Mouse (Mus musculus): ENCODE measurements at regions not wholly inside any gene's neighbourhood (a gene's known extent, or its start where the extent isn't known, plus 50 kb on each side); places are given as distances from the start of the nearest gene placed in this dataset.

DNA sequence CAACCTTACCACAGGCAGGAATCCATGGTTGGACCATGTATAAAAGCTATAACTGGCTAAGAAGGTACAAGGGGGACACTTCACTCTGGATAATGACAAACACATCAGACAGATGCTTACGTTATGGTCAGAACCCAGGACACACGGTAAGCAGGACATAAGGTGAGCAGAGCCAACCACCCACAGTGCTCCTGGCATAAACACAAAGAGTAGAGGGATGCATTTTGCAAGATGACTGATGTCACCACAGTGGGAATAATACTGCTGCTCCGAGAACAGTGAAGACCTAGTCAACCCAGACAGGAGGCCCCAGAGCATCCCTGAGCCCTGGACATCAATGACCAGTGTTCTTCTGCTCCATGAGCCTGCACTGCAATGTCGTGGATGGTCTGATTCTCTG, 233.6 kb upstream of the Cdyl start:
- Histone ChIP-seq H3K27me3 (ENCODE audit: insufficient read depth, low read length) (no peaks in the 10 kb centered on the region), H3K4me3 (replicated peaks; ENCODE audit: low read length) (no peak overlapping the region), H3K9me3 (ENCODE audit: low read length) (no peaks in the 10 kb centered on the region), H3K36me3 (ENCODE audit: insufficient read depth, low read length) (no peaks in the 10 kb centered on the region), H3K4me1 (replicated peaks; ENCODE audit: low read depth, low read length) (no peaks in the 10 kb centered on the region)
- TF ChIP-seq POU5F1 (IDR thresholded peaks at IDR 0.05; ENCODE audit: borderline replicate concordance, low read length) (no peak), NANOG (IDR thresholded peaks at IDR 0.05; ENCODE audit: borderline replicate concordance, low read length) (no peak), CTCF (conservative IDR thresholded peaks at IDR 0.05; ENCODE audit: low read length) (no peak)

GRCm38 (mm10) chr13:35435173-35435572, 224.5 kb upstream of the Cdyl start:
- TF ChIP-seq POU5F1 (IDR thresholded peaks at IDR 0.05; ENCODE audit: borderline replicate concordance, low read length) (no peak), NANOG (IDR thresholded peaks at IDR 0.05; ENCODE audit: borderline replicate concordance, low read length) (no peak), CTCF (conservative IDR thresholded peaks at IDR 0.05; ENCODE audit: low read length) (no peak)

GRCm38 (mm10) chr13:35447661-35448060, 212.0 kb upstream of the Cdyl start:
- H3K27me3 ChIP-seq (ENCODE audit: insufficient read depth, low read length), result no peaks in the 10 kb centered on the region
- no peaks in the 10 kb centered on the region for H3K4me1 ChIP-seq (replicated peaks; ENCODE audit: low read depth, low read length)
- H3K9me3 ChIP-seq (ENCODE audit: low read length), result no peaks in the 10 kb centered on the region
- TF ChIP-seq CTCF (conservative IDR thresholded peaks at IDR 0.05; ENCODE audit: low read length), result no peak
- no peak for TF ChIP-seq NANOG (IDR thresholded peaks at IDR 0.05; ENCODE audit: borderline replicate concordance, low read length)
- TF ChIP-seq POU5F1 (IDR thresholded peaks at IDR 0.05; ENCODE audit: borderline replicate concordance, low read length), result no peak
- no peak overlapping the region for H3K4me3 ChIP-seq (replicated peaks; ENCODE audit: low read length)
- no peaks in the 10 kb centered on the region for H3K36me3 ChIP-seq (ENCODE audit: insufficient read depth, low read length)

More at GRCm38 (mm10) chr13:35435173-35435572, 224.5 kb upstream of the Cdyl start:
- H3K4me1 ChIP-seq (replicated peaks; ENCODE audit: low read depth, low read length), result no peaks in the 10 kb centered on the region
- H3K36me3 ChIP-seq (ENCODE audit: insufficient read depth, low read length), result no peaks in the 10 kb centered on the region
- H3K9me3 ChIP-seq (ENCODE audit: low read length), result no peaks in the 10 kb centered on the region
- H3K27me3 ChIP-seq (ENCODE audit: insufficient read depth, low read length), result no peaks in the 10 kb centered on the region
- no peak overlapping the region for H3K4me3 ChIP-seq (replicated peaks; ENCODE audit: low read length)

DNA sequence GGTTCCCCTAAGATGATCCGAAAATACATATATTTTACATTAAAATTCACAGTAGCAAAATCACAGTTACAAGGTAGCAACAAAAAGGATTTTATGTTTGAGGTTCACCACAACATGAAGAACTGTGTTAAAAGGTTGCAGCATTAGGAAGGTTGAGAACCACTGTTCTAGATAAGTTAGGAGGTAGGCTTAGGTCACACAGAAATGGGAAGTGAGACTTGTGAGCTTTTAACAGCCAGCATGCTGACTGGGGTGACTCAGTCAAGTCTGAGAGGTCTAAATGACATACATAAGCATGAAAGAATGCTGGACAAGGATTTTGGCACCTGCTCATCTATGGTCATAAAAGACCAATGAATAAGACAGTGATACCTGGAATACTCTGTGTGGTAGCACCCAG, 207.2 kb upstream of the Cdyl start:
- no peaks in the 10 kb centered on the region for H3K36me3 ChIP-seq (ENCODE audit: insufficient read depth, low read length)
- H3K9me3 ChIP-seq (ENCODE audit: low read length), result no peaks in the 10 kb centered on the region
- H3K4me3 ChIP-seq (replicated peaks; ENCODE audit: low read length), result no peak overlapping the region
- TF ChIP-seq CTCF (conservative IDR thresholded peaks at IDR 0.05; ENCODE audit: low read length) (no peak), POU5F1 (IDR thresholded peaks at IDR 0.05; ENCODE audit: borderline replicate concordance, low read length) (no peak), NANOG (IDR thresholded peaks at IDR 0.05; ENCODE audit: borderline replicate concordance, low read length) (no peak)
- H3K27me3 ChIP-seq (ENCODE audit: insufficient read depth, low read length), result 0 out of 2 replicates have a peak, but pooled peaks cover 3% of the 10 kb centered on the region
- H3K4me1 ChIP-seq (replicated peaks; ENCODE audit: low read depth, low read length), result no peaks in the 10 kb centered on the region

DNA sequence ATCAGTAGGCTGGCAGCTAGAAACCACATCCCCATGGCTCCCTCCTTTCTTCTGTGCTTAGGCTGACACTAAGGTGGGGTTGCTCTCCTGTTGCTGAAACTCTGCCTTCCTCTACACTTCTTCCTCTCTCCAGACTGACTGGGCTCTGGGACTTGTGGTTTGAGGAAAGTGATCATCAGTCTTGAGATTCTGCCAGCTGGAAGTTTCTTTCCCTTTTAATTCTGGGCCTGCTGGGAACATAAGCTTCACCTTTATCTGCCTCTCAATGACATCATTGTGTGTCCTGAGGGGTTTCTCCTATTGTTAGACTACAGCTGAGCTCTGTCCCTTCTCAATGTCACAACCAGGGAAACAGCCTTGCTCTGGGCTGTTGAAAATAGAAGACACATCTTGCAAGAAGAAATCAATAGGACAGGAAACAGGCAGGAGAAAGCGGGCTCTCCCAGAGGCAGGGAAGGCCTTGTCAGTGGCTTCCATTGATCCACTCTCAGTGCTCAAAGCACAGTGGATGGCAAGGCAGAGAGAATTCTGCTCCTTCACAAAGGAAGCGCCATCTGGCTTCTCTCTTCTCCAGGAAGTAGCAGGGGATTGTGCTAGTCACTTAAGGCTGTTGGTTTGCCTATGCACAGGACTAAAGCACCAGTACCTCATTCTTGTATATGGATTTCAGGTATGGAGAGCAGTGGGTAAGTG, 206.3 kb upstream of the Cdyl start:
- Histone ChIP-seq H3K4me1 (replicated peaks; ENCODE audit: low read depth, low read length) (no peaks in the 10 kb centered on the region), H3K4me3 (replicated peaks; ENCODE audit: low read length) (no peak overlapping the region), H3K36me3 (ENCODE audit: insufficient read depth, low read length) (no peaks in the 10 kb centered on the region), H3K27me3 (ENCODE audit: insufficient read depth, low read length) (0 out of 2 replicates have a peak, but pooled peaks cover 3% of the 10 kb centered on the region), H3K9me3 (ENCODE audit: low read length) (no peaks in the 10 kb centered on the region)
- TF ChIP-seq NANOG (IDR thresholded peaks at IDR 0.05; ENCODE audit: borderline replicate concordance, low read length) (no peak), POU5F1 (IDR thresholded peaks at IDR 0.05; ENCODE audit: borderline replicate concordance, low read length) (no peak), CTCF (conservative IDR thresholded peaks at IDR 0.05; ENCODE audit: low read length) (no peak)

DNA sequence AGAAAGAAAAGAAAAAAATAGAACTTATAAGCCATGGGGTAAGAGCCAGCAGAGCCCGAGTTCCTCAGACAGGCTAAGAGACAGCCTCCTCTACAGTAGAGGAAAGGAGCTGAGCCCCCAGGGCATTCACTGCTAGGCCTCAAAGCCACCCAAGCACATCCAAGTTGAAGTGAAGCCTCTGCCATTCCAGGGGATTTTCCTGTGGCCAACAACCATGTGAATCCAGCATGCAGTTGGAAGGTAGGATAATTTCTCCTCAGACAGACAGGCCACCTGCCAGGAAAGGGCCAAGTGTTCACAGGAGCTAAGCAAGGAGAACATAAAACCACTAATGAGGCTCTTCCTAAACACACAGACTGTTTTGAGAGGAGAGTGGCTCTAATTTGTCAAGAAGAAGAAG, 199.6 kb upstream of the Cdyl start:
- no peaks in the 10 kb centered on the region for H3K4me1 ChIP-seq (replicated peaks; ENCODE audit: low read depth, low read length)
- H3K27me3 ChIP-seq (ENCODE audit: insufficient read depth, low read length), result 0 out of 2 replicates have a peak, but pooled peaks cover 3% of the 10 kb centered on the region
- TF ChIP-seq CTCF (conservative IDR thresholded peaks at IDR 0.05; ENCODE audit: low read length) (no peak), NANOG (IDR thresholded peaks at IDR 0.05; ENCODE audit: borderline replicate concordance, low read length) (no peak), POU5F1 (IDR thresholded peaks at IDR 0.05; ENCODE audit: borderline replicate concordance, low read length) (no peak)
- no peaks in the 10 kb centered on the region for H3K36me3 ChIP-seq (ENCODE audit: insufficient read depth, low read length)
- no peak overlapping the region for H3K4me3 ChIP-seq (replicated peaks; ENCODE audit: low read length)
- peaks cover 7% of the 10 kb centered on the region; the same call in 1 of the 2 replicates for H3K9me3 ChIP-seq (ENCODE audit: low read length)

GRCm38 (mm10) chr13:35463231-35463630, 196.4 kb upstream of the Cdyl start:
- TF ChIP-seq POU5F1 (IDR thresholded peaks at IDR 0.05; ENCODE audit: borderline replicate concordance, low read length), result no peak
- no peak for TF ChIP-seq NANOG (IDR thresholded peaks at IDR 0.05; ENCODE audit: borderline replicate concordance, low read length)
- no peak for TF ChIP-seq CTCF (conservative IDR thresholded peaks at IDR 0.05; ENCODE audit: low read length)
- H3K4me3 ChIP-seq (replicated peaks; ENCODE audit: low read length), result no peak overlapping the region

GRCm38 (mm10) chr13:35463850-35464249, 195.8 kb upstream of the Cdyl start:
- TF ChIP-seq NANOG (IDR thresholded peaks at IDR 0.05; ENCODE audit: borderline replicate concordance, low read length) (no peak), POU5F1 (IDR thresholded peaks at IDR 0.05; ENCODE audit: borderline replicate concordance, low read length) (no peak), CTCF (conservative IDR thresholded peaks at IDR 0.05; ENCODE audit: low read length) (no peak)
- Histone ChIP-seq H3K36me3 (ENCODE audit: insufficient read depth, low read length) (no peaks in the 10 kb centered on the region), H3K4me1 (replicated peaks; ENCODE audit: low read depth, low read length) (no peaks in the 10 kb centered on the region), H3K27me3 (ENCODE audit: insufficient read depth, low read length) (no peaks in the 10 kb centered on the region), H3K4me3 (replicated peaks; ENCODE audit: low read length) (no peak overlapping the region), H3K9me3 (ENCODE audit: low read length) (peaks cover 7% of the 10 kb centered on the region; the same call in 1 of the 2 replicates)

More at GRCm38 (mm10) chr13:35463231-35463630, 196.4 kb upstream of the Cdyl start:
- H3K9me3 ChIP-seq (ENCODE audit: low read length), result peaks cover 7% of the 10 kb centered on the region; the same call in 1 of the 2 replicates
- H3K4me1 ChIP-seq (replicated peaks; ENCODE audit: low read depth, low read length), result no peaks in the 10 kb centered on the region
- H3K27me3 ChIP-seq (ENCODE audit: insufficient read depth, low read length), result no peaks in the 10 kb centered on the region
- H3K36me3 ChIP-seq (ENCODE audit: insufficient read depth, low read length), result no peaks in the 10 kb centered on the region
